Mouse (Mus musculus): ENCODE results near the gene Pigt. TPM values are rescaled to one million over a fixed set of nuclear protein-coding genes. Genes with fewer than 3 reads are reported as not detected.

The Pigt gene
- polyA plus RNA-seq, 1 experiment from 2014 or later: 62.7 TPM

DNA sequence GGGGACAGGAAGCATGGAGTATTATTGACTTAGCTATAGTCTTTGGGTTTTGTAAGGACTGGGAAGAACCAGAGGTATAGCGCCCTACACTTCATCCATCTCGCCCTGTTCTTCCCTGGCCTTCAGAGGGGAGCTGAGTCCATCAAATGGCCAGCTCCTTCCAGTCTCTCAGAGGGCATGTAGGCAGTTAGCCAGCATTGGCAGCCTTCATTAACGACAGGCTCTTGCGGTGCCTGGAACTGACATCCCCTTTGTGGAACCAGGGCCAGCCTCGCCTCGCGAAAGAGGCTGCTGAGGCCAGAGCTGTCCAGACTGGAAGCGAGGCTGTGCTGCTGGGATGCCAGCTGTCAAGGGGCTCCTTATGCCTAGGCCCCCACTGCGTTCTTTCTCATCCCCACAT, 9.5 kb upstream of the Pigt start:
- ATAC-seq: no peak
- H3K9ac ChIP-seq: no peak overlapping the region
- H3K4me3 ChIP-seq (replicated peaks): no peak overlapping the region
- peak overlapping the region; percentile 100; the same call in 1 of the 2 replicates for H3K4me2 ChIP-seq (replicated peaks)
- no peaks in the 10 kb centered on the region for H3K9me3 ChIP-seq
- H3K4me1 ChIP-seq (replicated peaks): peaks cover 15% of the 10 kb centered on the region
- no peaks in the 10 kb centered on the region for H3K36me3 ChIP-seq
- H3K27me3 ChIP-seq (replicated peaks): peaks cover 5% of the 10 kb centered on the region
- WGBS: 78% methylated on average over 9 of the region's 9 CpGs
- no peak overlapping the region for H3K27ac ChIP-seq

DNA sequence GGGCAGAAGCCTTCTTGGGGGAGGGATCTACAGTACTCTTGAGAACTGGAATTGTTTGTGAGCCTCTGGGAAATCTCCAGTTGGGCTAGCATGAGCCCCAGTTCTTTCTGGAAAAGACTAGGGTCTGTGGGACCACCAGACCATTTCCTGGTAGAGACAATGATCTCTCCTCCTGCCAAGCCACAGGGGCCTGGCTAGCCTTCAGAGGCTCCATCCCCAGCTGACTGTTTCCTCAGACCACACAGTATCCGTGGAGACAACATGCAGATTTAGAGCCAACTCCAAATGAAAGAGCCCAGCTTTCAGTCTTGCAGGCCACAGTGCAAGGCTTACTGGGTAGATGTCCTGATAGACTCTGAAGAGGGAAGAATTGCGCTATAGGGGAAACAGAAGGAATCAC, 3.2 kb upstream of the Pigt start:
- no peaks in the 10 kb centered on the region for H3K36me3 ChIP-seq
- H3K9me3 ChIP-seq: no peaks in the 10 kb centered on the region
- no peak for ATAC-seq
- no peaks in the 10 kb centered on the region for H3K27me3 ChIP-seq (replicated peaks)
- WGBS: 55% methylated on average over 2 of the region's 2 CpGs
- no peak overlapping the region for H3K4me3 ChIP-seq (replicated peaks)
- H3K4me1 ChIP-seq (replicated peaks): peaks cover 7% of the 10 kb centered on the region; the same call in 1 of the 2 replicates
- H3K9ac ChIP-seq: no peak overlapping the region
- no peak overlapping the region for H3K27ac ChIP-seq
- H3K4me2 ChIP-seq (replicated peaks): no peak overlapping the region

DNA sequence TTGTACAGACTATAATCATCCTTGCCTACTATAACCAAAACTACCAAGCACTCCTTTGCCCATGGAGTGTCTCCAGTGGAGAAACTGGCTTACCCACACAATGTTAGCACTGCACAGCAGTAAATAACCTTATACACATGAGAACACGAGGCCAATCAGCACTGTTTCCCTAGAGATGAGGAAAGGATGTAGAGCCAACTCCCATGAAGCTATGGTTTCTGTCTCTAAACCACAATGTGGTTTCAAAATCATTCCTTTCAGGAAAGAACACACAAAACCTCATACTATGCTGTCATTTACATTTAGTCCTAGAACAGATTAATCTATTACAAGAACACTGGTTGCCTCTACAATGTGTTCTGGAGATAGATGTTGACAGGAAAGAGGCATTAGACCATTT, 989 bp upstream of the Pigt start:
- peaks cover 7% of the 10 kb centered on the region; the same call in 1 of the 2 replicates for H3K36me3 ChIP-seq
- H3K9me3 ChIP-seq: no peaks in the 10 kb centered on the region
- 52% methylated on average over 1 of the region's 1 CpGs for WGBS
- no peak overlapping the region for H3K4me3 ChIP-seq (replicated peaks)
- H3K27me3 ChIP-seq (replicated peaks): no peaks in the 10 kb centered on the region
- no peak for ATAC-seq
- peaks cover 7% of the 10 kb centered on the region; the same call in 1 of the 2 replicates for H3K4me1 ChIP-seq (replicated peaks)
- no peak overlapping the region for H3K9ac ChIP-seq
- H3K27ac ChIP-seq: no peak overlapping the region
- H3K4me2 ChIP-seq (replicated peaks): peak overlapping the region; percentile 91; the same call in 1 of the 2 replicates

- peak; percentile 59 for ATAC-seq
- Histone ChIP-seq H3K27ac (no peak overlapping the region), H3K36me3 (peaks cover 14% of the 10 kb centered on the region; the same call in 1 of the 2 replicates), H3K4me1 (replicated peaks) (peaks cover 7% of the 10 kb centered on the region; the same call in 1 of the 2 replicates), H3K9ac (peak overlapping the region; percentile 61), H3K4me2 (replicated peaks) (peak overlapping the region; percentile 91), H3K9me3 (no peaks in the 10 kb centered on the region), H3K4me3 (replicated peaks) (peak overlapping the region; percentile 70), H3K27me3 (replicated peaks) (no peaks in the 10 kb centered on the region)
- 5% methylated on average over 21 of the region's 21 CpGs for WGBS
Measured at GRCm38 (mm10) chr2:164497691-164498268, 460 bp downstream of the Pigt start.

DNA sequence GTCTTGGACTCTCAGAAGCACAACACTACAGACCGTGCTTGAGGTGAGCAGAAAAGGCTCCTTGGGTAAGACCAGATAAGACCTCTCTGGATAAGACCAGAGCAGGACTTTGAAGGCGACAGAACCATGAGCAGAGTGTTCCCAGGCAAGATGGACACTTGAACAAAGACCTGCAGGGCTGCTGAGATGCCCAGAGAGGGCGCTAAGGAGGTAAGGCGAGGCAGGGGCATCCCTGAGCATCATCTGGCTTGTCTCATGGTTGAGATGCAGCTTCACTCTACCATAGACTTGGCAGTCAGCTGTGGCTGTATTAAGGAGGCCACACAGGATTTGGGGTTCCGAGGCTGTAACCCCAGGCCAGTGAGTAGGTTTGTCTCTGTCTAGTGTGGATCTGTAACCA, 2.0 kb downstream of the Pigt start:
- Histone ChIP-seq H3K4me2 (replicated peaks) (no peak overlapping the region), H3K4me3 (replicated peaks) (no peak overlapping the region), H3K9me3 (no peaks in the 10 kb centered on the region), H3K9ac (no peak overlapping the region), H3K27me3 (replicated peaks) (no peaks in the 10 kb centered on the region), H3K27ac (no peak overlapping the region), H3K4me1 (replicated peaks) (peaks cover 7% of the 10 kb centered on the region; the same call in 1 of the 2 replicates), H3K36me3 (peaks cover 25% of the 10 kb centered on the region)
- ATAC-seq: no peak
- 70% methylated on average over 5 of the region's 5 CpGs for WGBS

- ATAC-seq: no peak
Measured at GRCm38 (mm10) chr2:164500511-164500910, 3.2 kb downstream of the Pigt start.

GRCm38 (mm10) chr2:164504919-164505318, 7.6 kb downstream of the Pigt start:
- Histone ChIP-seq H3K9ac (no peak overlapping the region), H3K36me3 (peaks cover 37% of the 10 kb centered on the region), H3K27ac (no peak overlapping the region), H3K9me3 (no peaks in the 10 kb centered on the region), H3K27me3 (replicated peaks) (no peaks in the 10 kb centered on the region), H3K4me1 (replicated peaks) (no peaks in the 10 kb centered on the region), H3K4me2 (replicated peaks) (no peak overlapping the region), H3K4me3 (replicated peaks) (no peak overlapping the region)
- 95% methylated on average over 3 of the region's 3 CpGs for WGBS
- no peak for ATAC-seq

More at GRCm38 (mm10) chr2:164500511-164500910, 3.2 kb downstream of the Pigt start:
- H3K4me1 ChIP-seq (replicated peaks): peaks cover 7% of the 10 kb centered on the region; the same call in 1 of the 2 replicates
- H3K4me3 ChIP-seq (replicated peaks): no peak overlapping the region
- H3K36me3 ChIP-seq: peaks cover 34% of the 10 kb centered on the region
- H3K4me2 ChIP-seq (replicated peaks): no peak overlapping the region
- WGBS: 89% methylated on average over 7 of the region's 7 CpGs
- H3K27me3 ChIP-seq (replicated peaks): no peaks in the 10 kb centered on the region
- no peak overlapping the region for H3K9ac ChIP-seq
- no peak overlapping the region for H3K27ac ChIP-seq
- H3K9me3 ChIP-seq: no peaks in the 10 kb centered on the region

DNA sequence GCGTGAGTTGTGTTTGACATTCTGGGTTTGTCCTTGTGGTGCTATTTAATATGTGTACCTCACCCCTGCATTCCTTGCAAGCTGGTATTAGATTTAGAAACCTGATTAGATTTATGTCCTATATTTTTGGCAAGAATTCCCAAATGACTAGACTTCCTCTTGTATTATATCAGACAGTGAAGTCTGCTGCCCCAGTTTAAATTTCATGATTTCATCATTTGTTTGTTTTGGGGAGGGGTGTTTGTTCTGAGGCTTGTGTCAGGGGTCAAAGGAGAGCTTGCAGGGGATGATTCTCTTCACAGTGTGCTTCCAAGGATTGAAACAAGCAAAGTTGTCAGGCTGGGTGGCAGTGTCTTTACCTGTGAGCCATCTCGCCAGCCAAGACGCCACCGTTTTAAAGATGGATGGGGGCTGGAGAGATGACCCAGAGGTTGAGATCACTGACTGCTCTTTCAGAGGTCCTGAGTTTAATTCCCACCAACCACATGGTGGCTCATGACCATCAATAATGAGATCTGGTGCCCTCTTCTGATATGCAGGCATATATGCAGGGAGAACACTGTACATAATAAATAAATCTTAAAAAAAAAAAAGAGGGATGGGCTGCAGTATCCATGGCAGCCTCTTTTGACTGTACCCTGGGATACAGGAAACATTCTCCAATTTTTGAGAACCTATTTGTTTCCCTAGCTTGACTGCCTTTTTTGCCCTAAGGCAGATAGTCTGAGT, 8.5 kb downstream of the Pigt start:
- no peak for ATAC-seq
- H3K4me2 ChIP-seq (replicated peaks): no peak overlapping the region
- no peaks in the 10 kb centered on the region for H3K4me1 ChIP-seq (replicated peaks)
- H3K9me3 ChIP-seq: no peaks in the 10 kb centered on the region
- H3K36me3 ChIP-seq: peaks cover 30% of the 10 kb centered on the region
- H3K9ac ChIP-seq: no peak overlapping the region
- H3K27me3 ChIP-seq (replicated peaks): no peaks in the 10 kb centered on the region
- no peak overlapping the region for H3K27ac ChIP-seq
- 73% methylated on average over 4 of the region's 4 CpGs for WGBS
- H3K4me3 ChIP-seq (replicated peaks): no peak overlapping the region

GRCm38 (mm10) chr2:164507811-164508210, 10.5 kb downstream of the Pigt start:
- no peak overlapping the region for H3K27ac ChIP-seq
- H3K9me3 ChIP-seq: no peaks in the 10 kb centered on the region
- 87% methylated on average over 19 of the region's 19 CpGs for WGBS
- H3K27me3 ChIP-seq (replicated peaks): no peaks in the 10 kb centered on the region
- no peaks in the 10 kb centered on the region for H3K4me1 ChIP-seq (replicated peaks)
- no peak overlapping the region for H3K4me2 ChIP-seq (replicated peaks)
- no peak for ATAC-seq
- H3K4me3 ChIP-seq (replicated peaks): no peak overlapping the region
- H3K36me3 ChIP-seq: peaks cover 23% of the 10 kb centered on the region
- no peak overlapping the region for H3K9ac ChIP-seq

- no peak overlapping the region for H3K4me3 ChIP-seq (replicated peaks)
- 47% methylated on average over 5 of the region's 5 CpGs for WGBS
- H3K9me3 ChIP-seq: no peaks in the 10 kb centered on the region
- no peak overlapping the region for H3K9ac ChIP-seq
- ATAC-seq: no peak
- no peaks in the 10 kb centered on the region for H3K27me3 ChIP-seq (replicated peaks)
- peaks cover 3% of the 10 kb centered on the region; the same call in 1 of the 2 replicates for H3K36me3 ChIP-seq
- peaks cover 6% of the 10 kb centered on the region; the same call in 1 of the 2 replicates for H3K4me1 ChIP-seq (replicated peaks)
- H3K27ac ChIP-seq: no peak overlapping the region
- H3K4me2 ChIP-seq (replicated peaks): no peak overlapping the region
Measured at GRCm38 (mm10) chr2:164510621-164511190, 13.4 kb downstream of the Pigt start.

GRCm38 (mm10) chr2:164512121-164512909, 15.0 kb downstream of the Pigt start:
- WGBS: 57% methylated on average over 12 of the region's 14 CpGs
- no peak overlapping the region for H3K27ac ChIP-seq
- no peak overlapping the region for H3K4me3 ChIP-seq (replicated peaks)
- H3K9ac ChIP-seq: no peak overlapping the region
- H3K36me3 ChIP-seq: no peaks in the 10 kb centered on the region
- peak; percentile 62 for ATAC-seq
- no peaks in the 10 kb centered on the region for H3K27me3 ChIP-seq (replicated peaks)
- no peaks in the 10 kb centered on the region for H3K9me3 ChIP-seq
- peaks cover 6% of the 10 kb centered on the region; the same call in 1 of the 2 replicates for H3K4me1 ChIP-seq (replicated peaks)
- H3K4me2 ChIP-seq (replicated peaks): no peak overlapping the region

GRCm38 (mm10) chr2:164513389-164513788, 16.1 kb downstream of the Pigt start:
- no peak overlapping the region for H3K4me3 ChIP-seq (replicated peaks)
- H3K9me3 ChIP-seq: no peaks in the 10 kb centered on the region
- no peak overlapping the region for H3K27ac ChIP-seq
- ATAC-seq: no peak
- H3K27me3 ChIP-seq (replicated peaks): no peaks in the 10 kb centered on the region
- no peak overlapping the region for H3K9ac ChIP-seq
- WGBS: 65% methylated on average over 8 of the region's 8 CpGs
- peaks cover 8% of the 10 kb centered on the region; the same call in 1 of the 2 replicates for H3K4me1 ChIP-seq (replicated peaks)
- H3K36me3 ChIP-seq: no peaks in the 10 kb centered on the region
- H3K4me2 ChIP-seq (replicated peaks): no peak overlapping the region

Data from intestine, embryonic 15.5 days (tissue).